Mouse (Mus musculus): ENCODE data around the gene Ccdc141.

DNA sequence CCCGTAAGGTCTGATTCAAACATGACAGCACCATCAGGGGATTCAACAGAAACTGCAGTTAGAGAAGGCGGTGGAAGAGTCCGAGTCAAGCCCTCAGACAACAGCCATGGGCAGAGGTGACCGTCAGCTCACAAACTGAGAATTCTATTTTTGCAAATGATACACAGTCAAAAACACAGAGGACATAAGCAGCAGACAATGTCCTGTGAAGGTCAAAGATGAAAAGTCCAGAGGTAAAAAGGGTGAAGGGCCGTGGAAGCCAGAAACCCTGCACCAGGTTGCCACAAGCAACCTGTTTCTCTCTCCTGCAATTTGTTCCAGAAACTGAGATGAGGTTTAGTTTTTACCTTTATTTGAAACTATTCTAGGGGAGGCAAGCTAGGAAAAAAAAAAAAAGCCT lies 57.4 kb downstream of the Ccdc141 start:
- TF ChIP-seq CTCF (IDR thresholded peaks at IDR 0.05; ENCODE audit: extremely low read depth, insufficient read depth, low read length) (no peak), POLR2A (IDR thresholded peaks at IDR 0.05; ENCODE audit: extremely low read depth, insufficient read depth, low read length) (no peak)

Data from cortical plate, adult 2 months (tissue).